Mouse (Mus musculus): ENCODE measurements around the gene Iqgap2. TPM values are rescaled to one million over a fixed set of nuclear protein-coding genes. Genes with fewer than 3 reads are reported as not detected.

Gene Iqgap2
- polyA plus RNA-seq, 1 experiment from 2014 or later = 25.3 TPM

- no peaks in the 10 kb centered on the region for H3K4me1 ChIP-seq (ENCODE audit: control insufficient read depth, insufficient read depth, low read length)
- WGBS = 50% methylated on average over 4 of the region's 4 CpGs
- no peak within 1 kb of the TSS for H3K27ac ChIP-seq (ENCODE audit: low read length)
- H3K4me3 ChIP-seq (ENCODE audit: low read depth, low read length) = no peak within 1 kb of the TSS
- no peak within 1 kb of the TSS for H3K4me2 ChIP-seq (replicated peaks; ENCODE audit: low read depth, low read length)
- H3K27me3 ChIP-seq (ENCODE audit: control insufficient read depth, insufficient read depth, low read length) = no peaks in the 10 kb centered on the region
- H3K9ac ChIP-seq (replicated peaks; ENCODE audit: low read depth, low read length) = no peak within 1 kb of the TSS
- H3K9me3 ChIP-seq (ENCODE audit: control insufficient read depth, low read depth, low read length) = no peaks in the 10 kb centered on the region
- no peaks in the 10 kb centered on the region for H3K36me3 ChIP-seq (ENCODE audit: control insufficient read depth, insufficient read depth, low read length)
- ATAC-seq (ENCODE audit: insufficient number of reproducible peaks, insufficient read depth, low FRiP score, low read depth) = no peak
Measured at GRCm38 (mm10) chr13:95696654-95697163, 195.0 kb downstream of the Iqgap2 start, which contains the start of gene F2rl2. F2rl2 (plus strand) TSS chr13:95696853.

- no peaks in the 10 kb centered on the region for H3K4me1 ChIP-seq (ENCODE audit: control insufficient read depth, insufficient read depth, low read length)
- WGBS = 94% methylated on average over 9 of the region's 9 CpGs
- no peak overlapping the region for H3K27ac ChIP-seq (ENCODE audit: low read length)
- no peak overlapping the region for H3K9ac ChIP-seq (replicated peaks; ENCODE audit: low read depth, low read length)
- ATAC-seq (ENCODE audit: insufficient number of reproducible peaks, insufficient read depth, low FRiP score, low read depth) = no peak
- H3K36me3 ChIP-seq (ENCODE audit: control insufficient read depth, insufficient read depth, low read length) = no peaks in the 10 kb centered on the region
- H3K4me2 ChIP-seq (replicated peaks; ENCODE audit: low read depth, low read length) = no peak overlapping the region
- no peaks in the 10 kb centered on the region for H3K9me3 ChIP-seq (ENCODE audit: control insufficient read depth, low read depth, low read length)
- no peak overlapping the region for H3K4me3 ChIP-seq (ENCODE audit: low read depth, low read length)
- H3K27me3 ChIP-seq (ENCODE audit: control insufficient read depth, insufficient read depth, low read length) = no peaks in the 10 kb centered on the region
Measured at GRCm38 (mm10) chr13:95696120-95696653, 195.5 kb downstream of the Iqgap2 start.

GRCm38 (mm10) chr13:95692201-95692600 is 199.5 kb downstream of the Iqgap2 start:
- H3K27me3 ChIP-seq (ENCODE audit: control insufficient read depth, insufficient read depth, low read length) = no peaks in the 10 kb centered on the region
- H3K36me3 ChIP-seq (ENCODE audit: control insufficient read depth, insufficient read depth, low read length) = no peaks in the 10 kb centered on the region
- WGBS = 84% methylated on average over 8 of the region's 8 CpGs
- ATAC-seq (ENCODE audit: insufficient number of reproducible peaks, insufficient read depth, low FRiP score, low read depth) = no peak
- H3K27ac ChIP-seq (ENCODE audit: low read length) = no peak overlapping the region
- H3K9ac ChIP-seq (replicated peaks; ENCODE audit: low read depth, low read length) = no peak overlapping the region
- no peak overlapping the region for H3K4me2 ChIP-seq (replicated peaks; ENCODE audit: low read depth, low read length)
- no peak overlapping the region for H3K4me3 ChIP-seq (ENCODE audit: low read depth, low read length)
- H3K9me3 ChIP-seq (ENCODE audit: control insufficient read depth, low read depth, low read length) = no peaks in the 10 kb centered on the region
- no peaks in the 10 kb centered on the region for H3K4me1 ChIP-seq (ENCODE audit: control insufficient read depth, insufficient read depth, low read length)

GRCm38 (mm10) chr13:95688576-95688975 is 203.1 kb downstream of the Iqgap2 start:
- Histone ChIP-seq H3K36me3 (ENCODE audit: control insufficient read depth, insufficient read depth, low read length) (no peaks in the 10 kb centered on the region; the same call in 1 of the 2 replicates), H3K27ac (ENCODE audit: low read length) (no peak overlapping the region), H3K27me3 (ENCODE audit: control insufficient read depth, insufficient read depth, low read length) (no peaks in the 10 kb centered on the region), H3K4me1 (ENCODE audit: control insufficient read depth, insufficient read depth, low read length) (no peaks in the 10 kb centered on the region), H3K4me3 (ENCODE audit: low read depth, low read length) (no peak overlapping the region), H3K4me2 (replicated peaks; ENCODE audit: low read depth, low read length) (no peak overlapping the region), H3K9ac (replicated peaks; ENCODE audit: low read depth, low read length) (no peak overlapping the region), H3K9me3 (ENCODE audit: control insufficient read depth, low read depth, low read length) (no peaks in the 10 kb centered on the region)
- ATAC-seq (ENCODE audit: insufficient number of reproducible peaks, insufficient read depth, low FRiP score, low read depth) = no peak
- 82% methylated on average over 1 of the region's 1 CpGs for WGBS

- H3K4me3 ChIP-seq (ENCODE audit: low read depth, low read length) = no peak overlapping the region
- H3K27ac ChIP-seq (ENCODE audit: low read length) = no peak overlapping the region
- no peak for ATAC-seq (ENCODE audit: insufficient number of reproducible peaks, insufficient read depth, low FRiP score, low read depth)
- 72% methylated on average over 5 of the region's 5 CpGs for WGBS
- no peak overlapping the region for H3K9ac ChIP-seq (replicated peaks; ENCODE audit: low read depth, low read length)
- H3K4me1 ChIP-seq (ENCODE audit: control insufficient read depth, insufficient read depth, low read length) = no peaks in the 10 kb centered on the region
- no peaks in the 10 kb centered on the region for H3K27me3 ChIP-seq (ENCODE audit: control insufficient read depth, insufficient read depth, low read length)
- no peak overlapping the region for H3K4me2 ChIP-seq (replicated peaks; ENCODE audit: low read depth, low read length)
- no peaks in the 10 kb centered on the region for H3K9me3 ChIP-seq (ENCODE audit: control insufficient read depth, low read depth, low read length)
- peaks cover 6% of the 10 kb centered on the region; the same call in 1 of the 2 replicates for H3K36me3 ChIP-seq (ENCODE audit: control insufficient read depth, insufficient read depth, low read length)
Measured at GRCm38 (mm10) chr13:95685736-95686135, 206.0 kb downstream of the Iqgap2 start.

- no peak overlapping the region for H3K4me2 ChIP-seq (replicated peaks; ENCODE audit: low read depth, low read length)
- H3K36me3 ChIP-seq (ENCODE audit: control insufficient read depth, insufficient read depth, low read length) = peaks cover 6% of the 10 kb centered on the region; the same call in 1 of the 2 replicates
- H3K27ac ChIP-seq (ENCODE audit: low read length) = no peak overlapping the region
- H3K9ac ChIP-seq (replicated peaks; ENCODE audit: low read depth, low read length) = no peak overlapping the region
- no peaks in the 10 kb centered on the region for H3K27me3 ChIP-seq (ENCODE audit: control insufficient read depth, insufficient read depth, low read length)
- no peak overlapping the region for H3K4me3 ChIP-seq (ENCODE audit: low read depth, low read length)
- H3K9me3 ChIP-seq (ENCODE audit: control insufficient read depth, low read depth, low read length) = no peaks in the 10 kb centered on the region
- no peak for ATAC-seq (ENCODE audit: insufficient number of reproducible peaks, insufficient read depth, low FRiP score, low read depth)
- H3K4me1 ChIP-seq (ENCODE audit: control insufficient read depth, insufficient read depth, low read length) = no peaks in the 10 kb centered on the region
- 88% methylated on average over 9 of the region's 9 CpGs for WGBS
Measured at GRCm38 (mm10) chr13:95684656-95685244, 207.0 kb downstream of the Iqgap2 start.

GRCm38 (mm10) chr13:95679491-95679941 is 212.2 kb downstream of the Iqgap2 start:
- Histone ChIP-seq H3K36me3 (ENCODE audit: control insufficient read depth, insufficient read depth, low read length) (peaks cover 6% of the 10 kb centered on the region; the same call in 1 of the 2 replicates), H3K4me1 (ENCODE audit: control insufficient read depth, insufficient read depth, low read length) (no peaks in the 10 kb centered on the region), H3K27ac (ENCODE audit: low read length) (no peak overlapping the region), H3K9ac (replicated peaks; ENCODE audit: low read depth, low read length) (no peak overlapping the region), H3K27me3 (ENCODE audit: control insufficient read depth, insufficient read depth, low read length) (no peaks in the 10 kb centered on the region), H3K4me2 (replicated peaks; ENCODE audit: low read depth, low read length) (no peak overlapping the region), H3K4me3 (ENCODE audit: low read depth, low read length) (no peak overlapping the region), H3K9me3 (ENCODE audit: control insufficient read depth, low read depth, low read length) (no peaks in the 10 kb centered on the region)
- WGBS = 71% methylated on average over 4 of the region's 4 CpGs
- peak; percentile 79; the same call in 1 of the 2 replicates for ATAC-seq (ENCODE audit: insufficient number of reproducible peaks, insufficient read depth, low FRiP score, low read depth)

- no peaks in the 10 kb centered on the region for H3K9me3 ChIP-seq (ENCODE audit: control insufficient read depth, low read depth, low read length)
- WGBS = 86% methylated on average over 5 of the region's 5 CpGs
- no peaks in the 10 kb centered on the region for H3K4me1 ChIP-seq (ENCODE audit: control insufficient read depth, insufficient read depth, low read length)
- peaks cover 6% of the 10 kb centered on the region; the same call in 1 of the 2 replicates for H3K36me3 ChIP-seq (ENCODE audit: control insufficient read depth, insufficient read depth, low read length)
- H3K27ac ChIP-seq (ENCODE audit: low read length) = no peak overlapping the region
- no peak overlapping the region for H3K4me3 ChIP-seq (ENCODE audit: low read depth, low read length)
- no peaks in the 10 kb centered on the region for H3K27me3 ChIP-seq (ENCODE audit: control insufficient read depth, insufficient read depth, low read length)
- no peak overlapping the region for H3K4me2 ChIP-seq (replicated peaks; ENCODE audit: low read depth, low read length)
- H3K9ac ChIP-seq (replicated peaks; ENCODE audit: low read depth, low read length) = no peak overlapping the region
- no peak for ATAC-seq (ENCODE audit: insufficient number of reproducible peaks, insufficient read depth, low FRiP score, low read depth)
Measured at GRCm38 (mm10) chr13:95679078-95679477, 212.6 kb downstream of the Iqgap2 start.

Data from stomach, embryonic 14.5 days (tissue).